Mouse (Mus musculus) lung, postnatal 0 days (tissue): ENCODE results near the gene Gfra1. TPM values are rescaled to one million over a fixed set of nuclear protein-coding genes. Genes with fewer than 3 reads are reported as not detected.

Source experiments
- ATAC-seq: fragments of 200-750 bp; cut with Nextera tagmentation; 2 replicates; pipeline ENCODE4 v1.8.0; 2017; ENCODE audit warnings: moderate library complexity
- DNase-seq: peaks from one replicate; pipeline ENCODE4 v3.0.0-alpha.2; 2016; ENCODE audit warnings: low spot score
- H3K27ac ChIP-seq: fragments of 300-500 bp; sonication (generic); 2 replicates; pipeline ENCODE4 v1.5.1; 2014; ENCODE audit warnings: antibody characterized with exemption, mild to moderate bottlenecking, low read length, mixed read lengths
- H3K27me3 ChIP-seq: fragments of 300-500 bp; sonication (generic); replicated peaks from 2 replicates; pipeline ENCODE4 v1.6.1; 2014; ENCODE audit warnings: low read length, mixed read lengths; ENCODE audit not compliant: insufficient read depth
- H3K36me3 ChIP-seq: fragments of 300-500 bp; sonication (generic); 2 replicates; pipeline ENCODE4 v1.6.1; 2014; ENCODE audit warnings: low read length, mixed read lengths; ENCODE audit not compliant: insufficient read depth
- H3K4me1 ChIP-seq: fragments of 300-500 bp; sonication (generic); 2 replicates; pipeline ENCODE4 v1.6.1; 2014; ENCODE audit warnings: antibody characterized with exemption, low read depth, low read length, mixed read lengths; ENCODE audit not compliant: insufficient read depth
- H3K4me2 ChIP-seq: fragments of 300-500 bp; sonication (generic); replicated peaks from 2 replicates; pipeline ENCODE4 v1.6.1; 2014; ENCODE audit warnings: low read depth, mild to moderate bottlenecking, low read length, moderate library complexity, mixed read lengths
- H3K4me3 ChIP-seq: fragments of 300-500 bp; sonication (generic); 2 replicates; pipeline ENCODE4 v1.5.1; 2014; ENCODE audit warnings: low read depth, low read length
- H3K9ac ChIP-seq: fragments of 300-500 bp; sonication (generic); replicated peaks from 2 replicates; pipeline ENCODE4 v1.6.1; 2014; ENCODE audit warnings: low read depth, mild to moderate bottlenecking
- H3K9me3 ChIP-seq: fragments of 300-500 bp; sonication (generic); 2 replicates; pipeline ENCODE4 v1.6.1; 2016; ENCODE audit warnings: low read length, mixed read lengths
- CTCF ChIP-seq: IDR thresholded peaks from 2 replicates; pipeline ENCODE4 v1.5.1; 2016; ENCODE audit warnings: antibody characterized with exemption, mild to moderate bottlenecking
- EP300 ChIP-seq: IDR thresholded peaks from 2 replicates; pipeline ENCODE4 v1.6.1; 2016; ENCODE audit warnings: antibody characterized with exemption, mild to moderate bottlenecking, control low read depth
- WGBS: fragments of 180-500 bp; shearing (Covaris S2); extraction: QIAGEN DNeasy Blood & Tissue Kit; methylation state at CpG from one replicate; pipeline ENCODE4 v1.1.7; 2014; 5-methylcytosine and 5-hydroxymethylcytosine counted together
- polyA plus RNA-seq: library from polyadenylated mRNA; unstranded; fragments of >200 nt; fragmentation: Nextera tagmentation; extraction: Ambion mirVana; gene quantifications from 2 replicates; pipeline ENCODE4 v1.2.1, GENCODE M21; 2015

The Gfra1 gene
- polyA plus RNA-seq, 1 experiment from 2014 or later: 6.2 TPM

DNA sequence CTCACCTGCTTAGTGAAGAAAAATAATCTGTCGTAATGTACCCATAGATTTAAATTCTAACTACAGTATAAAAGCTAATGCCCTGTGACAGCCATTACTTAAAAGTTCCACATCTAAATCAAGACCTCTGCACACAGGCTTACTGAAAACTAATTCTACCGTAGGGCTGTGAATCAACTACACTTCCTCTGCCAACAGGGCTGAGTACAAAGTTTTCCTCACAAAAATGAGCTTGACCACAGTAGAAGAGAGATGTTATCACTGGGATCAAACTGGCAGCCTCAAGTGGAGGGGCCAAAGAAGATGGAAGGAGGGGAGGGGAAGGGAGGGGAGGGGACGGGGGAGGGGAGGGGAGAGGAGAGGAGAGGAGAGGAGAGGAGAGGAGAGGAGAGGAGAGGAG lies 42.9 kb downstream of the Gfra1 start:
- H3K9ac ChIP-seq: no peak overlapping the region
- WGBS: 37% methylated on average over 2 of the region's 3 CpGs
- H3K4me2 ChIP-seq: no peak overlapping the region
- H3K4me3 ChIP-seq: no peak overlapping the region
- no peaks in the 10 kb centered on the region for H3K9me3 ChIP-seq
- DNase-seq (no peak), ATAC-seq (no peak)
- TF ChIP-seq CTCF (no peak), EP300 (no peak)
- H3K27me3 ChIP-seq: no peaks in the 10 kb centered on the region
- H3K27ac ChIP-seq: no peak overlapping the region
- no peaks in the 10 kb centered on the region for H3K36me3 ChIP-seq
- no peaks in the 10 kb centered on the region; the same call in 1 of the 2 replicates for H3K4me1 ChIP-seq

DNA sequence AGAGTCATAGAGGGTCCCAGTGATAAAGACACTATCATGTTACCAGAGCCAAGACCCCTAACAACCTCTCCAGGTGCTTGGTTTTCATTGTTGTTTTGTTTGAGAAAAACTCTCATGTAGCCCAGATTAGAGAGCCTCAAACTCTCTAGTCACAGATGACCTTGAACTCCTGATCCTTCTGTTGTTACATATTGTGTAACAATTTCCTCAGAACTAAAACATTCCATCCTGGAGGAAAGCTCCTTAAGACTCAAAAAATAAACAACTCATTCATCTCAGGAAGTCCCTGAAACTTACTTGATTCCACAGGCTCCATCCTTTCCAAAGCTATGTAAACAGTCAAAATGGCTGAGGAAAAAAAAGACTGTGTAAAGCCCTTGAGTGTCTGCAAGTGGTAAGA lies 49.0 kb downstream of the Gfra1 start:
- no peak overlapping the region for H3K4me2 ChIP-seq
- TF ChIP-seq EP300 (no peak), CTCF (no peak)
- no peak overlapping the region for H3K27ac ChIP-seq
- no peak overlapping the region for H3K9ac ChIP-seq
- ATAC-seq (no peak), DNase-seq (no peak)
- no peaks in the 10 kb centered on the region for H3K27me3 ChIP-seq
- H3K9me3 ChIP-seq: no peaks in the 10 kb centered on the region
- no peak overlapping the region for H3K4me3 ChIP-seq
- no peaks in the 10 kb centered on the region for H3K36me3 ChIP-seq
- no peaks in the 10 kb centered on the region; the same call in 1 of the 2 replicates for H3K4me1 ChIP-seq

DNA sequence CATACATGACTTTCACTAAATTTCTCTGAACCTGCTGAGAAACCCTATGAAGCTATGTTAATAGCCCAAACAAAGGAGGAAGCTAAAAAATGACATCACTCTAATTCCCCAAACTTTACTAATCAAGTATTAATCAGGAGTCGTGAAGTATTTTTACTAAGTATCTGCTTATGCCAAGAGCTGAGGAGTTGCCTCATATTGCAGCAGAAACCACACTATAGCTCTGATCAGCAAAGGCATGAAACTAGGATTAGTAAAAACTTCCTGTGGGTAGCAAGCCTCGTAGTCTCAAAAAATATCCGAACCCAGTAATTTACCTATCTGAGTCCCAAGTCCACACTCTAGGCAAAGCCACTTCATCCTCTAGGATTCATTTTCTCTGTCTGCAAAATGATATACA lies 55.5 kb downstream of the Gfra1 start:
- H3K4me3 ChIP-seq: no peak overlapping the region
- no peak overlapping the region for H3K9ac ChIP-seq
- 86% methylated on average over 3 of the region's 3 CpGs for WGBS
- no peak for ATAC-seq
- no peaks in the 10 kb centered on the region for H3K9me3 ChIP-seq
- no peak overlapping the region for H3K27ac ChIP-seq
- H3K36me3 ChIP-seq: no peaks in the 10 kb centered on the region
- H3K4me2 ChIP-seq: no peak overlapping the region
- H3K4me1 ChIP-seq: no peaks in the 10 kb centered on the region
- TF ChIP-seq CTCF: no peak
- TF ChIP-seq EP300: no peak
- no peak for DNase-seq
- H3K27me3 ChIP-seq: no peaks in the 10 kb centered on the region

DNA sequence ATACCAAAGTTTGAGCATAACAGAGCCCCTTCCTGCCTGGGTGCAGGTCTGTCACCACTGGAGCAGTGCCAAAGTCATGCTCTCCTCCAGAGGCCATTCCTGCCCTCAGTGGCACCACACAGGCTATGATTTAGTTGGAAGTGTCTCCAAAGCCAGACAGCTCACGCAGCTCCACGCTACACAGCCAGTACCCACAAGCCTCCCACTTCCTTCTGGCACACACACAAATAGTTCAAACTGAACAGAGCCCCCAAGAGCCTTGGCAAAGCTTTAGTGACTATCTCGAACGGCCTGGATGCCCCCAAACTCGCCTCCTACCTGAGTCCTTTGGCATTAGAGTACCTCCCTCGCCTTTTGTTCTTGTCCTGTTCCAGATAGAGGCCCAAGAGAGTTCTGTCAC lies 56.5 kb downstream of the Gfra1 start:
- ATAC-seq (no peak), DNase-seq (no peak)
- Histone ChIP-seq H3K27me3 (no peaks in the 10 kb centered on the region), H3K9me3 (no peaks in the 10 kb centered on the region), H3K4me2 (no peak overlapping the region), H3K4me3 (no peak overlapping the region), H3K4me1 (no peaks in the 10 kb centered on the region), H3K36me3 (no peaks in the 10 kb centered on the region), H3K9ac (no peak overlapping the region), H3K27ac (no peak overlapping the region)
- WGBS: 46% methylated on average over 6 of the region's 6 CpGs
- no peak for TF ChIP-seq EP300

DNA sequence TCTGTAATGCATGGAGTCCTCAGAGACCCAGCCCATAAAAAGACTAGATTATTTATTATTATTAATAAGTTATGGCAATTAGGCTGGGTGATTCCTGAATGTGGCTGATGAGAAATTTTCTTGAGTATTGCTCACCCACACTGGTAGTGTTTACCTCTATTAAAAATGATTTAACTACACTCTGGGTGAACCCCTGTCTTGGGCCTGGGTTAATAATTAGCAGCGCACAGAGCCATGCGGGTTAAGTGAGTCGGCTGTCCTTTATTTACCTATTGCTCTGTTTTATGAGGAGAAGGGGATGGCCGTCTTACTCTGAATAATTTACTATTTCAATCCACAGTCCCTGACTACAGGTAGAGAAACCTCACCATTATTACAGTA lies 59.1 kb downstream of the Gfra1 start:
- Histone ChIP-seq H3K36me3 (no peaks in the 10 kb centered on the region), H3K9me3 (no peaks in the 10 kb centered on the region), H3K4me2 (no peak overlapping the region), H3K27me3 (no peaks in the 10 kb centered on the region), H3K27ac (no peak overlapping the region), H3K4me1 (no peaks in the 10 kb centered on the region), H3K9ac (no peak overlapping the region), H3K4me3 (no peak overlapping the region)
- DNase-seq (no peak), ATAC-seq (peak; percentile 40)
- WGBS: 59% methylated on average over 4 of the region's 4 CpGs
- 0 out of 2 replicates have a peak, but pooled peaks have one; percentile 1 for TF ChIP-seq CTCF
- TF ChIP-seq EP300: no peak

DNA sequence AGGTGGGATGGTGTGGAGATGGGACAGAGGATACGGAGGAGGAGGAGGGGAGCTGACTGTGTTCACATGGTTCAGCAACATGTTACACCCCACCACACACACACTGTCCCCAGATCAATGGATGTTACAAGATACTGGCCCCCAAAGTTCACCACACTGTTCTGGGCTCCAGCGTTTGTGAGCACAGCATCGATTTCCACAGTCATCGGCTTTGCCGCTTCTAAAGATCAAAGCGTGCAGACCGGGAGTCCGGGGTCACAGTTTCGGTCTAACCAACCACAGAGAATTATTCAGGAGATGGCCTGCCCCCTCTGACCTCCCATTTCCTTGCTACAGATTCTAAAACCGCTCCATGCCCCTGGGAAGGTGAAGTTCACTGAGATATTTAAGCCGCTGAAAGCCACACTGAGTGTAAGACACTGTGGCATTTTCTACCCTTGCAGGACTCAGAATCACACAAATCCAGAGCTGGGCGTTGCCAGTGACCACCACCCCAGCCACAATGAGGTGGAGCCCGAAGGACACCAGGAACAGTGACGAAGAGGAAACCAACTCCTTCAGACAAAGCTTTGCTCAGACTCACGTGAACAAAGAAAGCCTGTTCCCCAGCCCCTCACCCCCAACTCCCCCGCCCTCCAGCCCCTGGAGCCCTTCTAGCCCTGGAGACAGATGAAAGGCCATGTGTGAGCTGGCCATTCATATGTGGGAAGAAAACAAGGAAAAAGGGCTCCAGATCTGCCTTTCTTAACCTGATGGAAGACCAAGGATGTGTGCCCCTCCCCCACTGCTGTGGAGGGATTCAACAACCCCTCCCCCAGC lies 59.7 kb downstream of the Gfra1 start:
- H3K4me1 ChIP-seq: no peaks in the 10 kb centered on the region
- no peaks in the 10 kb centered on the region for H3K27me3 ChIP-seq
- H3K4me3 ChIP-seq: no peak overlapping the region
- no peak overlapping the region for H3K27ac ChIP-seq
- no peaks in the 10 kb centered on the region for H3K36me3 ChIP-seq
- DNase-seq: no peak
- H3K9me3 ChIP-seq: no peaks in the 10 kb centered on the region
- WGBS: 45% methylated on average over 16 of the region's 16 CpGs
- H3K9ac ChIP-seq: no peak overlapping the region
- ATAC-seq: no peak
- TF ChIP-seq EP300: no peak
- TF ChIP-seq CTCF: no peak
- H3K4me2 ChIP-seq: no peak overlapping the region
